Mouse (Mus musculus): ENCODE data around the gene Cpm.

GRCm38 (mm10) chr10:117687018-117687417, 57.7 kb downstream of the Cpm start:
- TF ChIP-seq CTCF (IDR thresholded peaks at IDR 0.05; ENCODE audit: low read depth, low read length) (no peak), EP300 (IDR thresholded peaks at IDR 0.05; ENCODE audit: insufficient read depth, low read depth, low read length) (no peak), POLR2A (IDR thresholded peaks at IDR 0.05; ENCODE audit: insufficient read depth, low read length) (no peak)

Measured in ES-Bruce4 (cell line).